Mouse (Mus musculus) spleen, postnatal 14 days (tissue): ENCODE measurements around the gene Clcf1.

Source experiments
- DNase-seq, 2 experiments: peaks; one replicate each; pipeline ENCODE4 v3.0.0; 2021 to 2022; ENCODE audit warnings: low spot score in 2 of 2

Clcf1 gene

DNA sequence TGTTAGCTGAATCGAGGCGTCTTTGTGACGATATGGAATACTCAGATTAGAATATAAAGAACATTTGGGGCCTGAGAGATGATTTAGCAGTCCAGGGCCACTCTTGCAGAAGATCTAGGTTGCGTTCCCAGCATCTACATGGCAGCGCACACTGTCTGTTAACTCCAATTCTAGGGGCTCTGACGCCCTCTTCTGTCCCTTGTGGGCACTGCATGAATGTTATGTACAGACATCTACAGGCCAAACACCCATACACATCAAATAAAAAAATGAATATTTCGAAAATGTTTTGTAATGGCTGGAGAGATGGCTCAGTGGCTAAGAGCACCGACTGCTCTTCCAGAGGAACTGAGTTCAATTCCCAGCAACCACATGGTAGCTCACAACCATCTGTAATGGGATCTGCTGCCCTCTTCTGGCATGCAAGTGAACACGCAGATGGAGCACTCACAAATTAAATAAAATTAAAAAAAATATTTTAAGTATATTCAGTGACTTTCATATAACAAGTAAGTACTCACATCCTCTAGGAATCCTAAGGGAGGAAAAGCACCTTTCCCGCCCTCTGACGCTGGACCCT is 41.6 kb downstream of the Clcf1 start:
- no peak for DNase-seq

DNA sequence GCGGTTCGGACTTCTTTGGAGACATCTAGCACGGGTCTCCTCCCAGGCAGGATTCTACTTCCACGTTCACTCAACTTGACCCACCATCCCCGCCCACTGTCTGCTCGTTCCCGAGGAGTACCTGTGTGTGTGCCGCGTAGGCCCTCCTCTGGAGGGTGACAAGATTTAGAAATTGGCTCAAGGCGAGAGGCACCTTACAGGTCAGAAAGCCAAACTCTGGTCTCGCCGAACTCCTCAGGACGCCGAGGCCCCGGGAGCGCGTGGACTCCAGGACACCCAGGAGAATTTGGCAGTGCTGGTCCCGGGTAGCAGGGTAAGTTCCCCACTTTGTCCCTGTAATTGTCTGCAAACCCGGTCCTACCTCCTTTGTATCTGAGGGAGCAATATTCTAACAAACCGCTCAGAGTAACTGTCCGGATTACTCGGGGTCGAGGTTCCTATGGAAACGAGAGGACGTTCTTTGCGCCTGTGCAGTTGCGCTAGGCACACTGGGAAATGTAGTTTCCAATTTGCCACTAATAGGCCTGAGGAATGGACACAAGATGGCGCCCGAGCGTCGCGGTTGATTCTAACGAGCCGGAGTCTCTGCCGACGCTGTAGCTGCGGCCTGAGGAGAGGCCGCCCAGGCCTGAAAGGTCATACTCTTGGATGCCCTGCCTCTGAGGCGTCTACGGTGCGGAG is 43.3 kb downstream of the Clcf1 start:
- peak; percentile 83 to 91 for DNase-seq

DNA sequence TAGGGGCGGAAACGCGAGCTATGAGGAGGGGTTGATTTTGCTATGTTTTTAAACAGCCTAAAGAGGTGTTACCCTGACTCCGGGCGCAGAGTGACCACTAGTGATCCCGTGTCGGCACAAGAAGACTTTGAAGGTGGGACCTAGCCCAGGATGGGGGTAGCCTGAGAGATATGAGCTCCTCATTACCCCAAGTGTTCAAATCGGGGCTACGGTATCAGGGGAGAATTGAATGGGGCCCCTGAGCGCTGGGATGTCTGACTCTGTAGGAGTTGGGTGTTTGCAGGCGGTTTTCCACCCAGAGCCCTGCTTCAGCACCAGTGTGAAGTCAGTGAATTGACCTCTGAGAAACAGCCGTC is 43.8 kb downstream of the Clcf1 start:
- DNase-seq: no peak

DNA sequence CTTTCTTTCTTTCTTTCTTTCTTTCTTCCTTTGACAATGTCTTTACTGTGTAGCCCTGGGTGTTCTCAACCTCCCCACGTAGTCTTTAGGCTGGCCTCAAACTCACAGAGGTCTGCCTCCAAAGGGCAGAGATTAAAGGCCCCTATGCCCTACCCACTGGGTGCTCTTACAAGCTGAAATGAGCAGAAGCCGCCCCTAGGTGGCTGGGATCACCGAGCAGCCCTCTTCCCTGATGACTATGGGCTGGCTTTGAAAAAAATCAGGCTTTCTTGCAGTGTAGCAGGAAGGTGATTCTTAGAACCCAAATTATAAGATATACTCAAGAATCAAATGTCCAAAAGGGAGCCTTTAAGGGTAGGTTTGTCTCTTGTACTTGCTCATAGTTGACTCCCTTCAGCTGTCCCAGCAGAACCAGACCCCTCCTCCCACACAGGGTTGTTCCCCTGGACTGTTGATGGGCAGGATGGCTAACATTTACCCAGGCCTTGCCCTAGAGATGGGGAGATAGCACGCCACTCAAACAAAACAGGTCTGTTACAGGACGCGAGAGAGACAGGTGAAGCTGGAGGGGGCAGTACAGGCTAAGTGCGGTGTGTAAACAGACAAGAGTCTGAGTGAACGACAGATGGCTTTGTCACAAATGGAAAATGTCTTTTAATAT is 47.1 kb downstream of the Clcf1 start:
- no peak for DNase-seq

DNA sequence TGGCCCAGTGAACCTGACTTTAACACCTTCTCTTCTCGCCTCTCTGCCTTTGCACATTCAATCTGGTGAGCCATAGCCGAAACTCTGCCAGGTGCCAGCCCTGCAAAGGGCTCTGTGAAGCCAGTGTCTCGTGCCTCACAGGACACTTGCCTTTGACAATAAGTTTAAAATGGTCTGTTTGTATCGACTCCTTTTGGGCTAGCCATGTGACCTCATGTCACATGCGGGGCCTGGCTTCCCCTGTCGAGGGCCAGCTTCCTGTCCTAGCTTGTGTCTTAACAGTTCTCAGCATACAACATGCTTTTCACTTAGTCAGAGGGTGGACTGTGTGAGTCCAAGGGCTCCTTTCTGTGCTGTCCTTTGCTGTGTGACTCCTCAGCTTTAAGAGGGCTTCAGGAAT is 48.7 kb downstream of the Clcf1 start:
- DNase-seq: no peak

DNA sequence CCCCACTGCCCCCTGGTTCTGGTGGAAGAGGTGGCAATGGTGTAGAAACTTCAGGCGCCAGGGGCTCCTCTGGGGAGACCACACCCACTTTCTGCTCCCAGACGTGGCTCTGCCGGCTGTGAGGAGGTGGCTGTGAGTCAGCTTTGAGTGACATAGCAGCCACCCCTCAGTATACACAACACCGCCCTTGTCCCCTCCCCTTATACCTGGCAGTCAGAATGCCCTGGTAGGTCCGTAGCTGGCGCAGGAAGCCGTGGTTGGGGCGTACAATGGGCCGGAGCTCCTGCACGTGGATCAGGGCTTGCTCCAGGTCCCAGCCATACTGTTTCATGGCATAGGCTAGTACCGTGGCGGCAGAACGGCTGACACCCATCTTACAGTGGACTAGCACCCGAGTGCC is 49.7 kb downstream of the Clcf1 start:
- DNase-seq: no peak

DNA sequence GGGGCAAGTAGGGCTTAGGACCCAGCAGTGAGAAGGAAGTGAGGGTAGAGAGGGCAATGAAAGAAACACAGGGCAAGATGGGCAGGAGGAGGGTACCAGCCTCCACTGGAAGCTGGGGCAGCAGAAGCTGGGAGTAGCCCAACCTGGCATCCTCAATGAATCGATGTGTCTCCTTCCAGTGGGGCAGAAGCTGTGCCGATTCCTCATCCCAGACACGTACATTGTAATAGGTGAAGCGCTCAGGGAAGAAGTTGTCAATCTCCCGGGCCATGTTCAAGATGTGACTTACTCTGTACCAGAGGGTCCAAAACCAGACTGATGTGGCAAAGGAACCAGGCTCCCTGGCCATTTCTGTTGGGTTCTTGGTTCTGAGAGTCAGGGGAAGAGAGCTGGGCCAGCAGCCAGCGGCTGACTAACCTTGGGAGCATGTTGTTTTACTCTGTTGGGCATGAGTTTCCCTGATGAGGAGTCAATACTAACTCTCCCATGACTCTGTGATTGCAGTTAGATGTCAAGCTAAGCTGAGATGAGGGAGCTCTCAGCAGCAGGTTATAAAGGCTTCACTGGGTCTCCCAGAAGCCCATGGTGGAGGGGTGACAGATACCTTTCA is 50.2 kb downstream of the Clcf1 start:
- DNase-seq: no peak

DNA sequence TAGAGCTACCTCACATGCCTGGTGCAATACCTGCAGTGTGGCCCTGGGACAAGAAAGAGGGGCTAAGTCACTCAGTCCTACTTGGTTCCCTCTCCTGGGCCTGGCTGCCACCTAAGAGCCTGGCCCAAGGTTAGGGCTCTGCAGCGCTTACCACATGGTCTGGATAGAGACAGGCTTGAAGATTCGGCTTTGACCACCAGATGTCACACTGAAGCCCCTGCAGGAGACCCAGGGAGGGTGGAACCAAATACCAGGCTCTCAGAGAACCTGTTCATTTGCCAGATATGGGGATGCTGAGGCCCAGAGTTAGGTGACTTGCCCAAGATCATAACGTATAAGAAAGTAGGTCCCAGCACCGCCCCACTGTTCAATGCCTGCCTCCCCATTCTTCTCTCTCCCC is 51.9 kb downstream of the Clcf1 start:
- DNase-seq: no peak

DNA sequence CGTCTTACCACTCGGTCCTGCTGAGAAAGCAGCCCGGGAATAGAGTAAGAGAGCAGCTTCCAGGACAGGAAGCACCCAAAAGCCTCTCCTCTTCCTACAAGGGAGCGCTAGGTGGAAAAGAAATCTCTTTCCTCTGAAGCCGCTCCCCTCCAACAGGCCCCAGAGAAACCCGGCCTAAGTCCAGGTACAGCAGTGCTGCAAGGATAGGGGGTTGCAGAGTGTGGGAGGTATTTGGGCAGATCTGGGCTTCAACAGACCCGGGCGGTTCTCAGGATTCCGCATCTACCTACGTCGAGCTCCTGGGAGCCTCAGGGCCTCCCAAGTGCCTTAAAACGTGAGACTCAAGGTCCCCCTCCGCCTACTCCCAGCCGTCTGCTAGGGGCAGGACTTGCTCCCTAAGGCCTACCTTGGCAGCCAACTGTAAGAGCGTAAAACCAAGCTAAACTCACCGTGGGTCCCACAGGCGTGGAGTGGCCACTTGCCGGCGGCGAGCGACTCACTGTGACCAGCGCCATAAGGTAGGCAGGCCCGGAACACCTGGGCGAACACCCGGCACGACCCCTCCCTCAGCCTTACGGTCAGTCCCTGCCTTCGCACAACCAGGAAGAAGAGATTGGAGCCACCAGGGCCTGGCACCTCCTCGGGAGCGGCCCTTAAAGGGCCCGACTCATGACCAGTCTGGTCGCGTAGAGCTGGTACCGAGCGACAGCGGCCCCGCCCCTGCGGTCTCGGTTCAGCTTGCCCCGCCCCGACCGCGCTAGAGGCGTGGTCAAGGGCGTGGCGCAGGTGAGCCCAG is 54.7 kb downstream of the Clcf1 start, which contains the start of gene Ssh3:
Ssh3 (minus strand) TSS at position 615 of the 796 bp plus-strand sequence.
- DNase-seq: peak; percentile 41 to 60

DNA sequence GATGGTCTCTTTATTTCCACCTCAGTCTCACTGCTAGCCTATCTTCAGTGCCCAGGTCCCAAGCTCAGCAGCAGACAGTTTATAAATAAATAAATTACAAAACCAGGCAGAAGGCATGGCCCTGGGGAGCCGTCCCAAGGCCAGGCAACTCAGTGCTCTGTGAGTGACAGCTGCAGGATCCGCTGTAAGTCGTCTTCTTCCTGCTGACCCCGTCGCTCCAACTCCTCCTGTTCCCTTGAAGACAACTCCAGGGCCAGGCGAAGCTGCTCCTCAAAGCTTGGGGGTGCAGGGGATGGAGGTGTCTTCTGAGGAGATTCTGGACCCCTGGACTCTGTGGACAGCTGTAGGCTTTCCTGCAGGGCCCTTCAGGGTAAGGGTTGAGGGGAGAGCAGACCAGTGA is 56.1 kb downstream of the Clcf1 start:
- no peak for DNase-seq

DNA sequence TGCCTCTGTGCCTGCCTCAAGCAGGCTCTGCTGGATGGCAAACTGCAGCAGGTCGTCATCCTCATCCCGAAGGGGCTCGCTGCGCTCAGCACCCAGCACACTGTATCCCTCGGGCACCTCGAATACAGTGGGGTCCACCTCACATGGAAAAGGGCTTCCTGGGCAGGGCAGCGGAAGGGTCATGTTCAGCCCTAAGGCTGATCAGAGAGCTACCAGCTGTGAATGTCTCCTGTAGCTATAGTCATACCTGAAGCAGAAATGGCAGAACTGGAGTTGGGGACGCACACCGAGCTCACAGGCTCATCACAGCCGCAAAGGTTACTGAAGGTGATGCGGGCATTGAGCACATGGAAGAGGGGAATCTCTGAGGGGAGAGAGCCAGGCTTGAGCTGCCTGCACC is 56.9 kb downstream of the Clcf1 start:
- DNase-seq: no peak
